Mouse (Mus musculus) large intestine, adult 2 months (tissue): Measurements from ENCODE around the gene Pde10a. TPM values are rescaled to one million over a fixed set of nuclear protein-coding genes. Genes with fewer than 3 reads are reported as not detected.

ENCODE experiments used
- DNase-seq: peaks from one replicate; pipeline ENCODE4 v3.0.0-alpha.2; 2012; ENCODE audit warnings: low read depth, low spot score
- WGBS: fragments of 180-500 bp; shearing (Covaris S2); methylation state at CpG from one replicate; pipeline ENCODE4 v1.1.7; 2018; 5-methylcytosine and 5-hydroxymethylcytosine counted together
- polyA plus RNA-seq: library from polyadenylated mRNA; depleted of rRNA; stranded (reverse); fragments of >200 nt; gene quantifications from 2 replicates; pipeline ENCODE4 v1.2.3, GENCODE M21; 2012

Gene Pde10a
- polyA plus RNA-seq, 1 experiment, result 0.57 TPM

- 54% methylated on average over 4 of the region's 4 CpGs for WGBS
- no peak for DNase-seq
These were observed 334.3 kb downstream of the Pde10a start for GRCm38 (mm10) chr17:8859489-8859888.

GRCm38 (mm10) chr17:8864638-8865497, 339.7 kb downstream of the Pde10a start:
- 67% methylated on average over 8 of the region's 8 CpGs for WGBS
- DNase-seq, result no peak

- DNase-seq, result no peak
- 62% methylated on average over 25 of the region's 25 CpGs for WGBS
These were observed 342.4 kb downstream of the Pde10a start for GRCm38 (mm10) chr17:8867331-8868237.

- WGBS, result 87% methylated on average over 10 of the region's 10 CpGs
- DNase-seq, result no peak
These were observed 344.1 kb downstream of the Pde10a start for GRCm38 (mm10) chr17:8869287-8869686.

GRCm38 (mm10) chr17:8870848-8871247, 345.7 kb downstream of the Pde10a start:
- DNase-seq, result no peak
- 80% methylated on average over 7 of the region's 7 CpGs for WGBS

- DNase-seq, result no peak
- 78% methylated on average over 7 of the region's 7 CpGs for WGBS
These were observed 346.2 kb downstream of the Pde10a start for GRCm38 (mm10) chr17:8871396-8871795.

- no peak for DNase-seq
These were observed 346.9 kb downstream of the Pde10a start for GRCm38 (mm10) chr17:8871997-8872593.

GRCm38 (mm10) chr17:8872611-8873010, 347.4 kb downstream of the Pde10a start:
- DNase-seq, result no peak
- 65% methylated on average over 8 of the region's 8 CpGs for WGBS

More at GRCm38 (mm10) chr17:8871997-8872593, 346.9 kb downstream of the Pde10a start:
- 19% methylated on average over 12 of the region's 12 CpGs for WGBS

GRCm38 (mm10) chr17:8878056-8878455, 352.9 kb downstream of the Pde10a start:
- WGBS, result 80% methylated on average over 1 of the region's 1 CpGs

GRCm38 (mm10) chr17:8881711-8882110, 356.5 kb downstream of the Pde10a start:
- 86% methylated on average over 6 of the region's 6 CpGs for WGBS
- DNase-seq, result no peak

More at GRCm38 (mm10) chr17:8878056-8878455, 352.9 kb downstream of the Pde10a start:
- DNase-seq, result no peak

- DNase-seq, result no peak
- 86% methylated on average over 5 of the region's 5 CpGs for WGBS
These were observed 359.5 kb downstream of the Pde10a start for GRCm38 (mm10) chr17:8884691-8885090.

GRCm38 (mm10) chr17:8885830-8886229, 360.7 kb downstream of the Pde10a start:
- DNase-seq, result no peak
- WGBS, result 93% methylated on average over 6 of the region's 6 CpGs

GRCm38 (mm10) chr17:8888105-8888504, 362.9 kb downstream of the Pde10a start:
- WGBS, result 72% methylated on average over 9 of the region's 9 CpGs
- DNase-seq, result no peak

- WGBS, result 79% methylated on average over 5 of the region's 5 CpGs
These were observed 363.5 kb downstream of the Pde10a start for GRCm38 (mm10) chr17:8888639-8889038.

GRCm38 (mm10) chr17:8892193-8892985, 367.2 kb downstream of the Pde10a start:
- 71% methylated on average over 13 of the region's 13 CpGs for WGBS
- no peak for DNase-seq

More at GRCm38 (mm10) chr17:8888639-8889038, 363.5 kb downstream of the Pde10a start:
- DNase-seq, result no peak

- WGBS, result 68% methylated on average over 14 of the region's 14 CpGs
These were observed 370.8 kb downstream of the Pde10a start for GRCm38 (mm10) chr17:8895991-8896390.

GRCm38 (mm10) chr17:8897749-8898148, 372.6 kb downstream of the Pde10a start:
- WGBS, result 85% methylated on average over 10 of the region's 10 CpGs
- DNase-seq, result no peak

More at GRCm38 (mm10) chr17:8895991-8896390, 370.8 kb downstream of the Pde10a start:
- no peak for DNase-seq

GRCm38 (mm10) chr17:8898221-8898620, 373.0 kb downstream of the Pde10a start:
- WGBS, result 79% methylated on average over 8 of the region's 8 CpGs
- no peak for DNase-seq

GRCm38 (mm10) chr17:8899212-8899611, 374.0 kb downstream of the Pde10a start:
- DNase-seq, result peak; percentile 16
- WGBS, result 73% methylated on average over 7 of the region's 7 CpGs
